Mouse (Mus musculus): ENCODE results near the gene Sphk1. TPM values are rescaled to one million over a fixed set of nuclear protein-coding genes. Genes with fewer than 3 reads are reported as not detected.

Sphk1 gene
- polyA plus RNA-seq, 2 experiments: 23.0 to 26.8 TPM

- peaks cover 3% of the 10 kb centered on the region for H3K36me3 ChIP-seq (replicated peaks; ENCODE audit: control insufficient read depth, insufficient read depth, low read depth)
- no peaks in the 10 kb centered on the region for H3K27me3 ChIP-seq (ENCODE audit: control insufficient read depth, insufficient read depth, low read length)
- peak overlapping the region; percentile 82 for H3K4me2 ChIP-seq (ENCODE audit: low read depth)
- peaks cover 73 to 85% of the 10 kb centered on the region in 2 experiments for H3K4me1 ChIP-seq (replicated peaks; ENCODE audit: control insufficient read depth in 2 of 2, insufficient read depth in 2 of 2, low read length in 1 of 2)
- ATAC-seq (ENCODE audit: insufficient read depth) (peak; percentile 71), DNase-seq (ENCODE audit: low read depth in 3 of 3, low spot score in 3 of 3) (peak; percentile 83)
- peak; percentile 72 for TF ChIP-seq EP300 (IDR thresholded peaks at IDR 0.05; ENCODE audit: low read depth)
- TF ChIP-seq CTCF (IDR thresholded peaks at IDR 0.05; ENCODE audit: low read depth): no peak
- H3K27ac ChIP-seq: peak overlapping the region; percentile 100
- peak overlapping the region; percentile 83 for H3K9ac ChIP-seq (replicated peaks)
- peak overlapping the region; percentile 47 to 53 for H3K4me3 ChIP-seq (ENCODE audit: insufficient read depth in 1 of 2, low read depth in 2 of 2, low read length in 2 of 2)
- 22% methylated on average over 19 of the region's 19 CpGs for WGBS (ENCODE audit: insufficient replicate concordance)
- H3K9me3 ChIP-seq (ENCODE audit: control insufficient read depth, low read length): no peaks in the 10 kb centered on the region
Observed at GRCm38 (mm10) chr11:116571767-116572679, 41.3 kb downstream of the Sphk1 start.

DNA sequence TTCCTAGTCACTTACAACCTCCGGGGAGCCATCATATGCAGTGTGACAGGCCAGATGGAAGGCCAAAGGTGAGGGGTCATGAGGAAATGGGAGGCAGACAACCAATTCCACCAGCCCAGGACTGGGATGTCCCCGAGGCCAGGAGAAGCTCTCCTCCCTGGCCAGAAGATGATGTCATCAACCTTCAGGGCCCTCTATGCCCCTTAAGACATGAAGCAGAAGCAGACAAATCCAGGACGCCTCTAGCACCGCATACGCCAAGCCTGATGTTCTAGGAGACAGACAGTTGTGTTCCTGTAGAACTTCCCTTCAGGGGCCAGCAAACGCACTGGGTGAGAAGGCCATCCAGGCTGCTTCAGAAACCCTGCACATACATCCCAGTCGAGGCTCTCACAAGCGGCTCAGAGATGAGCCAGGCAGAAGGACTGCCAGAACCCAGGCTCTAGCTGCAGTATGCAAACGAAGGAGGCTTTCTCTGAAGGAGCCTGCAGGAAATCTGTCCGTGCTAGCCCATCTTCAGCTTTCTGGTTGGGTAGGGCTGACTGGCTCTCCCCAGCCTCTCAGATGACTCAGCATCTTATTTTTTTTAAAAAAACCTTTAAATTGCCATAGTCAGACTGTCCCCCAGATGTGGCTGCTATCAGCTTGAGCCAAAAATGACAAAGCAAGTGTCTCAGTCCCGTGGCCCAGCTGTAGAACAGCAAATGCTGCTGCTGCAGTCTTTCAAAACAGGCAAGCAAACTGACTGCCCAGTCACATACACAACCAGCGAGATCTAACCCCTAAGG, 42.2 kb downstream of the Sphk1 start:
- DNase-seq (ENCODE audit: low read depth in 3 of 3, low spot score in 3 of 3) (peak; percentile 82 to 89 (median 82)), ATAC-seq (ENCODE audit: insufficient read depth) (peak; percentile 83)
- Histone ChIP-seq H3K4me3 (ENCODE audit: insufficient read depth in 1 of 2, low read depth in 2 of 2, low read length in 2 of 2) (peak overlapping the region; percentile 47 to 53), H3K4me1 (replicated peaks; ENCODE audit: control insufficient read depth in 2 of 2, insufficient read depth in 2 of 2, low read length in 1 of 2) (peaks cover 73 to 78% of the 10 kb centered on the region in 2 experiments), H3K9me3 (ENCODE audit: control insufficient read depth, low read length) (no peaks in the 10 kb centered on the region), H3K27me3 (ENCODE audit: control insufficient read depth, insufficient read depth, low read length) (no peaks in the 10 kb centered on the region), H3K27ac (peak overlapping the region; percentile 100), H3K36me3 (replicated peaks; ENCODE audit: control insufficient read depth, insufficient read depth, low read depth) (peaks cover 7% of the 10 kb centered on the region), H3K4me2 (ENCODE audit: low read depth) (peak overlapping the region; percentile 82), H3K9ac (replicated peaks) (peak overlapping the region; percentile 83)
- 29% methylated on average over 12 of the region's 12 CpGs for WGBS (ENCODE audit: insufficient replicate concordance)
- no peak for TF ChIP-seq CTCF (IDR thresholded peaks at IDR 0.05; ENCODE audit: low read depth)
- TF ChIP-seq EP300 (IDR thresholded peaks at IDR 0.05; ENCODE audit: low read depth): peak; percentile 87

DNA sequence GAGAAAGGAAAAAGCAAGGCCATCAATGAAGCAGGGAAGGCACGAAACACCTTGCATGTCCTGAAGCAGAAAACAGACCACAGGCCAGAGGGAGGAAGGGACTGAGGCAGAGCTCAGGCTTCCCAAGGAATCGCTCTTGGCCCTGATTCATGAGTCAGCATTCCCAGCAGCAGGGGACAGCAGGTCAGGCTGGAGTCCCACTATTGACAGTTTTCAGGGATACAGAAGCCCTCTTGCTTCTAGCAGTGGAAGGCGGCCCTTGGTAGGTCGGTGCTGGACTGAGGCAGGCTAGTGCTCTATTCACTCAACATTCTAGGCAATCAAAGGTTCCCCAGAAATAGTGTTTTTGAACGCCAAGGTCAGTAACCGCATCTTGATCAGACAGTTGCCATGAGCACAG, 43.8 kb downstream of the Sphk1 start:
- DNase-seq (ENCODE audit: low read depth in 3 of 3, low spot score in 3 of 3) (no peak), ATAC-seq (ENCODE audit: insufficient read depth) (no peak)
- H3K27ac ChIP-seq: peak overlapping the region; percentile 100
- peak overlapping the region; percentile 82 for H3K4me2 ChIP-seq (ENCODE audit: low read depth)
- peak overlapping the region; percentile 66 for H3K9ac ChIP-seq (replicated peaks)
- H3K36me3 ChIP-seq (replicated peaks; ENCODE audit: control insufficient read depth, insufficient read depth, low read depth): peaks cover 13% of the 10 kb centered on the region
- 80% methylated on average over 6 of the region's 6 CpGs for WGBS (ENCODE audit: insufficient replicate concordance)
- no peaks in the 10 kb centered on the region for H3K27me3 ChIP-seq (ENCODE audit: control insufficient read depth, insufficient read depth, low read length)
- H3K4me3 ChIP-seq (ENCODE audit: insufficient read depth in 1 of 2, low read depth in 2 of 2, low read length in 2 of 2): peak overlapping the region; percentile 4 to 47; a peak in 2 of 4 replicates
- TF ChIP-seq CTCF (IDR thresholded peaks at IDR 0.05; ENCODE audit: low read depth) (no peak), EP300 (IDR thresholded peaks at IDR 0.05; ENCODE audit: low read depth) (no peak)
- no peaks in the 10 kb centered on the region for H3K9me3 ChIP-seq (ENCODE audit: control insufficient read depth, low read length)
- H3K4me1 ChIP-seq (replicated peaks; ENCODE audit: control insufficient read depth in 2 of 2, insufficient read depth in 2 of 2, low read length in 1 of 2): peaks cover 68 to 81% of the 10 kb centered on the region in 2 experiments

- WGBS (ENCODE audit: insufficient replicate concordance): 64% methylated on average over 6 of the region's 6 CpGs
- DNase-seq (ENCODE audit: low read depth in 3 of 3, low spot score in 3 of 3) (no peak), ATAC-seq (ENCODE audit: insufficient read depth) (no peak)
- H3K4me2 ChIP-seq (ENCODE audit: low read depth): peak overlapping the region; percentile 82
- peak overlapping the region; percentile 33; the same call in 1 of the 2 replicates for H3K9ac ChIP-seq (replicated peaks)
- peaks cover 71 to 79% of the 10 kb centered on the region in 2 experiments for H3K4me1 ChIP-seq (replicated peaks; ENCODE audit: control insufficient read depth in 2 of 2, insufficient read depth in 2 of 2, low read length in 1 of 2)
- H3K9me3 ChIP-seq (ENCODE audit: control insufficient read depth, low read length): no peaks in the 10 kb centered on the region
- no peaks in the 10 kb centered on the region for H3K27me3 ChIP-seq (ENCODE audit: control insufficient read depth, insufficient read depth, low read length)
- peak overlapping the region; percentile 100 for H3K27ac ChIP-seq
- peaks cover 13% of the 10 kb centered on the region for H3K36me3 ChIP-seq (replicated peaks; ENCODE audit: control insufficient read depth, insufficient read depth, low read depth)
- H3K4me3 ChIP-seq (ENCODE audit: insufficient read depth in 1 of 2, low read depth in 2 of 2, low read length in 2 of 2): peak overlapping the region; percentile 1 to 4; a peak in 1 of 4 replicates
- TF ChIP-seq EP300 (IDR thresholded peaks at IDR 0.05; ENCODE audit: low read depth) (no peak), CTCF (IDR thresholded peaks at IDR 0.05; ENCODE audit: low read depth) (no peak)
Observed at GRCm38 (mm10) chr11:116574982-116575381, 44.3 kb downstream of the Sphk1 start.
